Mouse (Mus musculus): ENCODE measurements around the gene Phactr1.
"Not testable (repeated sequence)": the region's sequence is repeated elsewhere in the genome, so short reads cannot be mapped to it uniquely, and the experiment has no call there.

The Phactr1 gene

GRCm38 (mm10) chr13:42917251-42917650, 236.8 kb downstream of the Phactr1 start:
- in situ Hi-C loops (cut with MseI, MboI), result no loop called here

GRCm38 (mm10) chr13:42920062-42920461, 239.6 kb downstream of the Phactr1 start:
- in situ Hi-C loops (cut with MseI, MboI), result no loop called here

- in situ Hi-C loops (cut with MseI, MboI), result no loop called here
Observed at GRCm38 (mm10) chr13:42921769-42922450, 241.5 kb downstream of the Phactr1 start.

- in situ Hi-C loops (cut with MseI, MboI), result no loop called here
Observed at GRCm38 (mm10) chr13:42927778-42928177, 247.4 kb downstream of the Phactr1 start.

GRCm38 (mm10) chr13:42929529-42930235, 249.3 kb downstream of the Phactr1 start:
- in situ Hi-C loops (cut with MseI, MboI), result no loop called here

GRCm38 (mm10) chr13:42932046-42932445, 251.6 kb downstream of the Phactr1 start:
- in situ Hi-C loops (cut with MseI, MboI), result no loop called here

GRCm38 (mm10) chr13:42934538-42935126, 254.2 kb downstream of the Phactr1 start:
- in situ Hi-C loops (cut with MseI, MboI), result no loop called here

GRCm38 (mm10) chr13:42937871-42938270, 257.4 kb downstream of the Phactr1 start:
- in situ Hi-C loops (cut with MseI, MboI), result no loop called here

GRCm38 (mm10) chr13:42938346-42938745, 257.9 kb downstream of the Phactr1 start:
- in situ Hi-C loops (cut with MseI, MboI), result no loop called here

DNA sequence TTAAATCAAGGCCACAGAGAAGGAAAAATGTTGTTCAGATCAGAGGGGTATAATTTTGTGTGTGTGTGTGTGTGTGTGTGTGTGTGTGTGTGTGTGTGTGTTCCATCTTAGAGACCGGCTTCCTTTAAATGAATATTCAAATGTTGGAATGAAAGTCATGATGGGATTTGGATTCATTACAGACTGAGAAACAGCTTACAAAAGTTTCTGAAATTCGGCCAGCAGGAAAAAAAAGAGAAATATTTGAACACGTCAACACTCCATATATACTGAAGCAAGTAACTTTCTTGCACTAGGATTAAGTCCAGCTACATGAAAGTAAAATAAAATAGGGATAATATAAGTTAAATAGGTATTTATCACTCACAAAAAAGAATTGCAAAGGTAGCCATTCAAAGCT, 259.8 kb downstream of the Phactr1 start:
- in situ Hi-C loops (cut with MseI, MboI), result no loop called here

DNA sequence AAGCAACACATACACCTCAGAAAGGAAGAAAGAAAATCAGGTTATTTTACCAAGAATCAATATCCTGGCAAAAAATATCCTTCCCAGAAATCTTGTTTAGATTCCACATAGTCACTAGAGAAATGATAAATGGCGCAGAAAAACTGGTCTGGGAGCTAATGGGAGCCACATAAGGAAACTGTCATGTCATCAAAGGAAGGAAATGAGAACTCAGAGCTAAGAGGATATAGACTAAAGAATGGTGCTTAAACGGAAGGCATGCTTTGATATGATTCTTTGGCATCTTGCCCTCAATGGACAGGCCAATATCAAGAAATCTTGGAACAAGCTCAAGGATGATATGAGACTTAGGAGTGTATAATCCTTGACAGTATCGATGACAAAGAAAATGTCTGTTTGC, 263.7 kb downstream of the Phactr1 start:
- in situ Hi-C loops (cut with MseI, MboI), result no loop called here

DNA sequence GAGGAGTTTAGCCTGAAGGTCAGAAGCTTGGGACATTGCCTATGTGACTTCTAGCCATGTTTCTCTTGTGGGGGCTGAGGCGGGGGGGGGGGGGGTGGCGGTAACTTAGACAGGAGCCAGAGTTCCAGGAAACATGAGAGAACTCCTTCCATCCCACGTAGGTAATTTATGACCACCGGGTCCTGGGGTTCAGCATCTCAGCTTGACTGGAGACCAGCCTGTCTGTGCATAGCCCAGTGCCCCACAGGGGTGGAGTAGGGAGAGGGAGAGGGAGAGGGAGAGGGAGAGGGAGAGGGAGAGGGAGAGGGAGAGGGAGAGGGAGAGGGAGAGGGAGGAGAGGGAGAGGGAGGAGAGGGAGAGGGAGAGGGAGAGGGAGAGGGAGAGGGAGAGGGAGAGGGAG, 264.8 kb downstream of the Phactr1 start:
- in situ Hi-C loops (cut with MseI, MboI), result not testable (repeated sequence)

DNA sequence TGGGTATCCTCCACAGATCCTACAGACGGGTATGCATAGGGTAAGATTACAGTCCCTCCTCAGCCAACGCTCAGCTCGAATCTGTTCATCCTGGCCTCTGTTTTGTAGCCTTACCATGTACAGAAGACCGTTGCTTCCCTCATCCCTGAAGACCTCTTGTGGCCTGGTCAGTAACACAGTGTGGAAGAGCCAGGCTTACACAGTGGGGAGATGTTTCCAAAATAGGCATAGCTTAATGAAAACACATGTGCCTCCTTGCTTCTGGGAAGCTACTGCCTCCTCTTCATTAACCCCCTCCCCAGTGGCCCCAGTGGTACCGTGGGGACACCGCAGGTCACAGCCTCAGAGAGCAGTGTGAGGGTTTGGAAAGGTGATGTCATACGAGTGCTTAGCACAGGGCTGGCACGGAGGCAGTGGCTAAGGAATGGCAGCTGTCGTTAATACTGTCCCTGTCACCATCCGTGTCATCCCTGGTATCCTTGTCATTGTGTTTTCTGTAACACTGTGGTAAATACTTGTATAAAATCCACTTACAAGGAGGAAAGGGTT, 268.4 kb downstream of the Phactr1 start:
- in situ Hi-C loops (cut with MseI, MboI), result no loop called here

- in situ Hi-C loops (cut with MseI, MboI), result no loop called here
Observed at GRCm38 (mm10) chr13:42949336-42949735, 268.9 kb downstream of the Phactr1 start.

DNA sequence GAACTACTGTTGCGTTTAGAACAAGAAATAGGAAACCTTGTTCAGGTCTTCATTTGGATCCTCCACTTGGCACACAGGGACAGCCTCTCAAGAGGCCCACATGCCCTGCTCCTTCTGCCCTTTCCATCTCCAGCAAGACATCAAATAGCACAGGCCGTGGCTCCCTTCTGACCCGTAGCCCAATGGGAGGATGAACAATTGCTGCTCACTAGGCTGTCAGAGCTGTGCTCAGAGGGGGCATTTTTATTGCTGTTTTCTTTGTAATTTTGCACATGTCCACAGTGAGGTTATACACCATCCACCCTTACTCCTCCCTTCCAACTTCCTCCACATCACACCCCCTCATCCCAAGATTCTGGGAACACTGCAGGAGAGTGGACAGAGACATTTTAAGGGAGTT, 269.6 kb downstream of the Phactr1 start:
- in situ Hi-C loops (cut with MseI, MboI), result no loop called here

DNA sequence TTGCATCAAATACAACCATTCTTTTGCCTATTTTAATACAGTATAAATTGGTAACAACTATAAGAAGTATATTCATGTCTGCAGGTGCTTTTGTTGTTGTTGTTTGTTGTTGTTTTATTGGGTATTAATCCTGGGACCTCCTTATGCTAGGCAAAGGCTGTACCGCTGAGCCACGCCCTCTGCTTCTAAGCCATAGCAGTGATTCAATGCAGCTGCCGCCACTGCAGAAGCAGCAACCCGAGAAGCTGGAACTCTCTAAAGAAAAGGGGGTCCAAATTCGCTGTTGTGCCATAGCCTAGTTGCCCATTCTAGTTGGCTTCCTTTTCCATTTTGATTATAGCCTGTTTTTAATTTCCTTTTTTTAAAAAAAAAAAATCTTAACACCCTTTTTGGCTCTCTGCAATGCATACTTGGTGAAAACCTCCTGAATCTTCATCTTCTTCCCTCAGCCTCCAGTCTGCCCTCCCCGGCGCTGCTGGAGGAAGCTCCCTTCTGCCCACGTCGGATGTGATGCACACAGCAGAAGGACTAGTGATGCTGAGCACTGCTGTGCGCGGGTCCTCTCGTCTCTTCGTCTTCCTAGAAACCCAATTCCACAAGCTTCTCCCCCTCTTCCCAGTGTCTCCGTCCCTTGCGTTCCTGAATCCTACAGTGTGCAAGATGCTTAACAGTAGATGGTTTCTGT, 271.8 kb downstream of the Phactr1 start:
- in situ Hi-C loops (cut with MseI, MboI), result no loop called here

DNA sequence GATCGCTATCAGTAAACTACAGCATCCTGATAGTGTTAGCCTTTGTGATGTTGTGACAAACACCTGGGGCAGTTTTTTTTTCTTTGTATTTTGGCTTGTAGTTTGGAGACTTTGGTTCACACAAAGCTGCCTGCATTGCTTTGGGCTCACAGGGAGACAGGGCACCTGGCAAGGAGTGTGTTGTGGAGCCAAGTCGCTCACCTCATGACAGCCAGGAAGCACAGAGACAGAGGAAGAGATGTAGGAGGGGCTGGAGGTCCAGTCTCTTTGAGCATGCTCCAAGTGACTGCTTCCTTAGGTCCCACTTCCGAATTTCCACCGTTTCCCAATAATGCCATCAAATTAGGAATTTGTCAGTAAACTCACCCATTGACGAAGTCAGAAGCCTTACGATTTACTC, 272.6 kb downstream of the Phactr1 start:
- in situ Hi-C loops (cut with MseI, MboI), result no loop called here

DNA sequence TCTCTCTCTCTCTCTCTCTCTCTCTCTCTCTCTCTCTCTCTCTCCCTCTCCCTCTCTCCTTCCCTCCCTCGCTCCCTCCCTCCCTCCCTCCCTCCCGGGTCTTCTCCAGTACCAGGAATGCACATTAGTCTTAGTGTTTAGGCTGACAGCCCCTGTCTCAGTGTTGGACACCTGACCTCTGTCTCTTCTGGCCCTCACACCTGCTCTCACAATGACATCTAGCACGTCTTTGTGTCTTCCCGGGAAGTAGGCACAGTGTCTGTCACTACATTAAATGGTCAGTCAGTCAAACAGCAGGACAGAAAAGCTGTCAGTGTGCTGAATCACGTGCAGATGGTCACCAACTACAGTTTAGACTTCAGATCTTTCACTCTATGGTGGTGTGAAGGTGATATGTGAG, 273.7 kb downstream of the Phactr1 start:
- in situ Hi-C loops (cut with MseI, MboI), result no loop called here

GRCm38 (mm10) chr13:42956327-42956726, 275.9 kb downstream of the Phactr1 start:
- in situ Hi-C loops (cut with MseI, MboI), result no loop called here

DNA sequence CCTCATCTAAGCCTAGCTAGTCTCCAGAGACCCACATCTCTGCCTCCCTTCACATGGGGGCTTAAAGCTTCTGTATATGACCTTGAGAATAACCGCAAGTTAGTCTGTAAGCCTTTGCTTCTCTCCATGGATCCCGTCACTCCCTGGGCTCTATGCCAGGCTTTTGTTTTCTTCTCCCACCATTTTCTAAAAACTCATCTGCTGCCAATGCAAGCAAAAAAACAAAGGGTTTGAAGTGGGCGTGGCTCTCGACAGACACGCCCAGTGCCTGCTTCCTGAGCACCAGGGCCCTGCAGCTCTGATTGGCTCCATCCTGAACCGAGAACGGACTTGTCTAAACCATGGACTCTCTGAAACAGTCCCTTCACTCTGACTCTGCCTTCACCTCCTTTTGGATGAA, 277.4 kb downstream of the Phactr1 start:
- in situ Hi-C loops (cut with MseI, MboI), result no loop called here

- in situ Hi-C loops (cut with MseI, MboI), result no loop called here
Observed at GRCm38 (mm10) chr13:42958867-42959266, 278.4 kb downstream of the Phactr1 start.

DNA sequence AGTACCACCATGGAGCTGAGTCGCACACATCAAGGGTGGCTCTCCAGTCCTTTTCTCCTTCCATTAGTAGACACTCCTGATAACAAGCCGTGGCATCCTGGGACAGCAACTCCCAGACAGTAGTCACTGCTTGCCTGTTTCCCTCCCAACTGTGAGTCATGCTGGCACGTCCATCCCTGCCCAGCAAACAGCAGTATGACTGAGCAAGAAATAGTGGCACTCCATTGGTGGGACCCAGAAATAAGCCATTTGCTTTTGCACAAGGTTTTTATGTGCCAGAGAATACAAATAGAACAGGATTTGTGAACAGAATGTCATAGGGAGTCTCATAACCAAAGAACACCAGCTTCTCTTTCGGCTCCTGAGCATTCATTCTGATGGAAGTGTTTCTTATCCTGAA, 281.1 kb downstream of the Phactr1 start:
- in situ Hi-C loops (cut with MseI, MboI), result no loop called here

All from mouse trophoblast stem cell (cell line).